Mouse (Mus musculus) stomach, embryonic 16.5 days (tissue): Measurements from ENCODE around the gene Chd3. TPM values are rescaled to one million over a fixed set of nuclear protein-coding genes. Genes with fewer than 3 reads are reported as not detected.

Source experiments
- ATAC-seq: fragments of 200-750 bp; cut with Nextera tagmentation; 2 replicates; pipeline ENCODE4 v1.8.0; 2017; ENCODE audit warnings: moderate number of reproducible peaks, moderate TSS enrichment; ENCODE audit not compliant: insufficient read depth, low FRiP score
- H3K27ac ChIP-seq: fragments of 300-500 bp; sonication (generic); 2 replicates; pipeline ENCODE4 v1.5.1; 2014; ENCODE audit warnings: low read length
- H3K27me3 ChIP-seq: fragments of 300-500 bp; sonication (generic); 2 replicates; pipeline ENCODE4 v1.6.1; 2014; ENCODE audit warnings: low read length, control low read depth, mixed read lengths; ENCODE audit not compliant: control insufficient read depth, insufficient read depth
- H3K36me3 ChIP-seq: fragments of 300-500 bp; sonication (generic); 2 replicates; pipeline ENCODE4 v1.6.1; 2014; ENCODE audit warnings: low read length; ENCODE audit not compliant: control insufficient read depth, insufficient read depth
- H3K4me1 ChIP-seq: fragments of 300-500 bp; sonication (generic); 2 replicates; pipeline ENCODE4 v1.6.1; 2014; ENCODE audit warnings: low read length, control low read depth, mixed read lengths; ENCODE audit not compliant: control insufficient read depth, insufficient read depth
- H3K4me2 ChIP-seq: fragments of 300-500 bp; sonication (generic); 2 replicates; pipeline ENCODE4 v1.6.1; 2014; ENCODE audit warnings: low read depth, low read length, mixed read lengths
- H3K4me3 ChIP-seq: fragments of 300-500 bp; sonication (generic); replicated peaks from 2 replicates; pipeline ENCODE4 v1.5.1; 2014; ENCODE audit warnings: mild to moderate bottlenecking, low read length
- H3K9ac ChIP-seq: fragments of 300-500 bp; sonication (generic); 2 replicates; pipeline ENCODE4 v1.6.1; 2014; ENCODE audit warnings: low read length
- H3K9me3 ChIP-seq: fragments of 300-500 bp; sonication (generic); replicated peaks from 2 replicates; pipeline ENCODE4 v1.6.1; 2016; ENCODE audit warnings: low read length, control low read depth; ENCODE audit not compliant: control insufficient read depth
- WGBS: fragments of 180-500 bp; shearing (Covaris S2); extraction: QIAGEN DNeasy Blood & Tissue Kit; methylation state at CpG from one replicate; pipeline ENCODE4 v1.1.7; 2014; 5-methylcytosine and 5-hydroxymethylcytosine counted together
- polyA plus RNA-seq: library from polyadenylated mRNA; unstranded; fragments of >200 nt; fragmentation: Nextera tagmentation; extraction: Ambion mirVana; gene quantifications from 2 replicates; pipeline ENCODE4 v1.2.1, GENCODE M21; 2015

Chd3 gene
- polyA plus RNA-seq, 1 experiment from 2014 or later: 55.4 TPM

GRCm38 (mm10) chr11:69401210-69401637, 32.0 kb upstream of the Chd3 start:
- ATAC-seq: peak; percentile 68
- Histone ChIP-seq H3K36me3 (peaks cover 37% of the 10 kb centered on the region), H3K4me3 (no peak overlapping the region), H3K27ac (no peak overlapping the region), H3K9ac (no peak overlapping the region), H3K4me1 (peaks cover 28% of the 10 kb centered on the region), H3K9me3 (no peaks in the 10 kb centered on the region), H3K27me3 (no peaks in the 10 kb centered on the region), H3K4me2 (no peak overlapping the region)
- WGBS: 17% methylated on average over 22 of the region's 22 CpGs

DNA sequence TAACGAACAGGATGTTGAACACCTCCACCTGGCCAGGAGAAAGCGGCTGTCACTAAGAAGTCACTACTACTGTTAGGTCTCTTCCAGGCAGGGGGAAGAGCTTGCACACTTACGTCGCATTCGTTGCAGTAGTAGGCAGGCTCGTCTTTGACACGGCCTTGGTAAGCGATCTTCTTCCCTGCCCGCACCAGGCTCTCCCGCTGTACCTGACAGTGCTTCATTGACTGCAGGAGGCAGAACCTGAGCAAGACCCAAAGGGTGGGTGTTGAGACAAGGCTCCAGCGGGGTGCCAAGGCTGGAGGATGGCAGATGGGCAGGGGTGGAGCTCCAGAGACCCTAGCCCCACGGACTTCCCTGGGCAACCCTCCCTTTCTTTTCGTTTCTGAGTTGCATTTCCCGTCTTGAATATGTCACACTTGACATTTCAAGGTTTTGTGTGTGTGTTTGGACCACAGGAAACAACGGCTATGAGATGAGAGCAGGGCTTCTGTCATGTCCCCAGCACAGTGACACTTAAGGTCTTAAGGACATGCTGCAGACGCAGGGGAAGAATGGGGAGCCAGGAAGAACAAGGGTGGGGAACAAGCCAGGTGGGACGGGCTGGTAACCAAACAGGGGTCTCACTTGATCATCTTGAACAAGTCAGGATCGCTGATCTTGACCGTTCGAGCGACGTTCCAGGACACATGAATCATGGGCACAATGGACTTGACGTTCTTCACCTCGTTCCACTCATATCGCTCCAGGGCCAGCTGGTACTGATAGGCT, 31.1 kb upstream of the Chd3 start:
- Histone ChIP-seq H3K4me1 (peaks cover 28% of the 10 kb centered on the region), H3K27me3 (no peaks in the 10 kb centered on the region), H3K9me3 (no peaks in the 10 kb centered on the region), H3K9ac (peak overlapping the region; percentile 36; the same call in 1 of the 2 replicates), H3K4me2 (no peak overlapping the region), H3K4me3 (no peak overlapping the region), H3K36me3 (peaks cover 27% of the 10 kb centered on the region), H3K27ac (no peak overlapping the region)
- 76% methylated on average over 25 of the region's 25 CpGs for WGBS
- ATAC-seq: no peak

- H3K4me2 ChIP-seq: no peak overlapping the region
These were observed 30.2 kb upstream of the Chd3 start for GRCm38 (mm10) chr11:69399201-69400082.

GRCm38 (mm10) chr11:69398486-69399200, 29.4 kb upstream of the Chd3 start:
- no peak for ATAC-seq
- Histone ChIP-seq H3K27me3 (no peaks in the 10 kb centered on the region), H3K27ac (no peak overlapping the region), H3K4me1 (peaks cover 31% of the 10 kb centered on the region), H3K4me2 (peak overlapping the region; percentile 31; the same call in 1 of the 2 replicates), H3K36me3 (peaks cover 19% of the 10 kb centered on the region), H3K9me3 (no peaks in the 10 kb centered on the region), H3K4me3 (no peak overlapping the region), H3K9ac (peak overlapping the region; percentile 67)
- 47% methylated on average over 21 of the region's 21 CpGs for WGBS

More at GRCm38 (mm10) chr11:69399201-69400082, 30.2 kb upstream of the Chd3 start:
- no peak overlapping the region for H3K27ac ChIP-seq
- peak overlapping the region; percentile 36; the same call in 1 of the 2 replicates for H3K9ac ChIP-seq
- no peak for ATAC-seq
- peaks cover 21% of the 10 kb centered on the region for H3K36me3 ChIP-seq
- H3K4me1 ChIP-seq: peaks cover 28% of the 10 kb centered on the region
- 35% methylated on average over 66 of the region's 66 CpGs for WGBS
- H3K4me3 ChIP-seq: no peak overlapping the region
- H3K9me3 ChIP-seq: no peaks in the 10 kb centered on the region
- no peaks in the 10 kb centered on the region for H3K27me3 ChIP-seq

DNA sequence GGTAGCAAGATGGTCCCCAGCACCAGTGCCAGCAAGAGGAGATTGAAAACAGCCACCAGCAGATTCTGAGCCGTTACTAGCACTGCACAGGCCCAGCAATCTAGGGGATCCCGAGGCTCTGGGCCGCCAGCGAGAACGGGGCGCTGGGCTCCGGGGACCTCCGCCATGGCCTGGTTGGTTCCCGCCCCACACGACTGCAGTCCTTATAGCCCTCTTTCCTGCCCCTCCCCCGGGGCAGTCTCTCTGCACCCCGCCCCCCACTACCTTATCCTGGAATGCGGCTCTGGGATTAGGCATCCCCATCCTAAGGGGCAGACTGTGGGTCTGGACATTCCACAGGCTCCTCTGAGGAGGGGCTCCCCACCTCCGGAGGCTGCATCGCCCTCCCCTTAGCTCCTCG, 28.9 kb upstream of the Chd3 start, which contains the start of gene Tmem88:
TSS of gene Tmem88 (minus strand) at position 176 of the 400 bp plus-strand sequence.
- Histone ChIP-seq H3K4me1 (peaks cover 31% of the 10 kb centered on the region), H3K36me3 (peaks cover 19% of the 10 kb centered on the region), H3K9ac (peak within 1 kb of the TSS; percentile 67), H3K4me2 (peak within 1 kb of the TSS; percentile 31), H3K27me3 (no peaks in the 10 kb centered on the region), H3K27ac (peak within 1 kb of the TSS; percentile 68), H3K4me3 (peak within 1 kb of the TSS; percentile 32), H3K9me3 (no peaks in the 10 kb centered on the region)
- WGBS: 16% methylated on average over 15 of the region's 16 CpGs
- ATAC-seq: no peak

GRCm38 (mm10) chr11:69397581-69398057, 28.4 kb upstream of the Chd3 start:
- H3K9ac ChIP-seq: peak overlapping the region; percentile 67
- 28% methylated on average over 24 of the region's 24 CpGs for WGBS
- ATAC-seq: no peak
- H3K4me2 ChIP-seq: peak overlapping the region; percentile 31
- no peaks in the 10 kb centered on the region for H3K9me3 ChIP-seq
- H3K4me3 ChIP-seq: peak overlapping the region; percentile 32
- no peaks in the 10 kb centered on the region for H3K27me3 ChIP-seq
- peaks cover 31% of the 10 kb centered on the region for H3K4me1 ChIP-seq
- peak overlapping the region; percentile 68 for H3K27ac ChIP-seq
- H3K36me3 ChIP-seq: peaks cover 19% of the 10 kb centered on the region

DNA sequence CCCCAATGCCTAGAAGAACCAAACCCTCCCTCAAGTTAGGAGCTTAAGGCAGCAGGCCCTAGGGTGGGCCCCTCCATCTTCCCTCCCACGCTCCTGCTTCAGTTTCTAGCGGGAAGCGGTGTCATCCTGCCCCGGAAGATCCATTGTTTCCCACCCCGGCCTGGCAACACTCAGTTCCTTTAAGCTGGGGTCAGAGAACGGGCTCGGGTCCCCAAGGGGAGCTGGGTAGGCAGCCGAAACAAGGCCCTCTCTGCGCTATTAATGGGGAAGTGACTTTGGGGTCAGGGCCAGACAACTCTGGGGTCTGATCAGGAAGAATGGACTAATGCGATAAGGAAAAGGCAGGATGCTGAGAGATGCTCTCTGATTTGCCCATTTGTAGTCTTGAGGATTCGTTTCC, 27.6 kb upstream of the Chd3 start:
- WGBS: 33% methylated on average over 11 of the region's 11 CpGs
- no peak for ATAC-seq

GRCm38 (mm10) chr11:69395634-69396373, 26.6 kb upstream of the Chd3 start:
- Histone ChIP-seq H3K4me1 (peaks cover 25% of the 10 kb centered on the region), H3K9ac (peak overlapping the region; percentile 97), H3K27ac (peak overlapping the region; percentile 97), H3K36me3 (peaks cover 10% of the 10 kb centered on the region; the same call in 1 of the 2 replicates), H3K4me3 (peak overlapping the region; percentile 73), H3K27me3 (no peaks in the 10 kb centered on the region), H3K9me3 (no peaks in the 10 kb centered on the region), H3K4me2 (peak overlapping the region; percentile 73)
- under 1% methylated on average over 48 of the region's 48 CpGs for WGBS
- peak; percentile 89 for ATAC-seq

More for the DNA sequence above, 27.6 kb upstream of the Chd3 start:
- Histone ChIP-seq H3K4me3 (peak overlapping the region; percentile 73), H3K9ac (peak overlapping the region; percentile 97), H3K4me1 (peaks cover 31% of the 10 kb centered on the region), H3K36me3 (peaks cover 18% of the 10 kb centered on the region), H3K27ac (peak overlapping the region; percentile 97; the same call in 1 of the 2 replicates), H3K27me3 (no peaks in the 10 kb centered on the region), H3K9me3 (no peaks in the 10 kb centered on the region), H3K4me2 (peak overlapping the region; percentile 73)
